Mouse (Mus musculus) G1E (cell line): ENCODE measurements around the gene Ifna12. TPM values are rescaled to one million over a fixed set of nuclear protein-coding genes. Genes with fewer than 3 reads are reported as not detected.
A peak's percentile ranks its signal among the peaks of the same experiment; 100 is the strongest.

Experiments
- ATAC-seq: 2 replicates; pipeline ENCODE4 v1.8.0; 2016; ENCODE audit warnings: mild to moderate bottlenecking; ENCODE audit not compliant: insufficient number of reproducible peaks, poor library complexity, low FRiP score, severe bottlenecking; ENCODE audit errors: extremely low read depth
- DNase-seq: peaks from one replicate; pipeline ENCODE4 v3.0.0; 2012; ENCODE audit warnings: low spot score
- H3K27me3 ChIP-seq: 2 replicates; pipeline ENCODE4 v1.6.1; 2012; ENCODE audit warnings: mild to moderate bottlenecking, low read length, inconsistent platforms; ENCODE audit not compliant: insufficient read depth
- H3K36me3 ChIP-seq: replicated peaks from 2 replicates; pipeline ENCODE3; 2012; ENCODE audit warnings: mild to moderate bottlenecking, inconsistent platforms
- H3K4me1 ChIP-seq: 2 replicates; pipeline ENCODE4 v1.6.1; 2012; ENCODE audit warnings: low read depth, low read length, inconsistent platforms, mixed read lengths; ENCODE audit not compliant: insufficient read depth
- H3K4me3 ChIP-seq: 2 replicates; pipeline ENCODE4 v1.5.1; 2012; ENCODE audit warnings: low read depth, mild to moderate bottlenecking, inconsistent platforms, low read length, moderate library complexity, mixed read lengths
- H3K9me3 ChIP-seq: replicated peaks from 2 replicates; pipeline ENCODE4 v1.6.1; 2012; ENCODE audit warnings: inconsistent platforms
- CTCF ChIP-seq: IDR thresholded peaks from 2 replicates; pipeline ENCODE4 v1.5.1; 2012; ENCODE audit warnings: low read depth, low read length, inconsistent platforms, mixed read lengths
- GATA1 ChIP-seq: IDR thresholded peaks from 2 replicates; pipeline ENCODE4 v1.6.1; 2012; ENCODE audit warnings: borderline replicate concordance, low read length, inconsistent platforms, mixed read lengths
- GATA2 ChIP-seq: IDR thresholded peaks from 2 replicates; pipeline ENCODE4 v1.6.1; 2012; ENCODE audit warnings: low read depth, low read length, inconsistent platforms, borderline replicate concordance
- POLR2AphosphoS5 ChIP-seq: IDR thresholded peaks from 2 replicates; pipeline ENCODE4 v1.6.1; 2012; ENCODE audit warnings: low read depth, low read length, inconsistent platforms; ENCODE audit not compliant: insufficient replicate concordance
- TAL1 ChIP-seq: conservative IDR thresholded peaks from 2 replicates; pipeline ENCODE4 v1.6.1; 2012; ENCODE audit warnings: low read depth, low read length, inconsistent platforms, mixed read lengths
- polyA plus RNA-seq: library from polyadenylated mRNA; stranded (reverse); fragments of >175 nt; gene quantifications from 2 replicates; pipeline ENCODE4 v1.2.3, GENCODE M21; 2012
- total RNA-seq, 2 experiments: library from RNA; stranded (forward) in 1 of 2; stranded (reverse) in 1 of 2; fragments of 200-1000 nt in 1 of 2; fragments of >200 nt in 1 of 2; fragmentation: Nextera tagmentation in 1 of 2; gene quantifications; 2 replicates each; pipeline ENCODE4 v1.2.3; 2014 to 2017

The Ifna12 gene
- total RNA-seq (2014; fragmentation: Nextera tagmentation), result not detected in 2 replicates
- not detected in 2 replicates for total RNA-seq (2017)
- polyA plus RNA-seq, result not detected in 2 replicates

DNA sequence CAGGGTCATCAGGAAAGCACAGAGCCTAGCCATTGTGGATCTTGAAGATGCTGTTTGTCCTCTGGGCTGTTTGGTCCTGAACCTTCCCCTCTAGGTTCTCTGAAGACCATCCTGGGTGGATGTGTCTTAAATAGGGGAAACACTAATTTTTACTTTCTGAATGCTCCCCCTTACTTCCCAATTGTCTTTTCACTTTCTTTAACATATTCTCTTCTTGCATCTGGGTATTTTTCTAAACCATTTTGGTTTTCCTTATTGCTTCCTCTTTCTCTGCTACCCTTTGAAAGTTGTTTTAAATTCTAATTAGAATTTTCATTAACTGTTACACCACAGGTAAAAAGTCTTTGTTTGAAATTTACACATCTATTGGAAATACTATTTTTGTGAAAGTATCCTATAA is at the start of gene Ifna12:
Ifna12 (minus strand) TSS at position 101 of the 400 bp plus-strand sequence.
- Histone ChIP-seq H3K4me3 (no peak within 1 kb of the TSS), H3K9me3 (no peaks in the 10 kb centered on the region), H3K4me1 (no peaks in the 10 kb centered on the region), H3K27me3 (no peaks in the 10 kb centered on the region), H3K36me3 (no peaks in the 10 kb centered on the region)
- no peak for TF ChIP-seq CTCF
- TF ChIP-seq GATA2, result no peak
- TF ChIP-seq TAL1, result no peak
- no peak for TF ChIP-seq POLR2AphosphoS5
- no peak for TF ChIP-seq GATA1
- ATAC-seq (no peak), DNase-seq (no peak)

DNA sequence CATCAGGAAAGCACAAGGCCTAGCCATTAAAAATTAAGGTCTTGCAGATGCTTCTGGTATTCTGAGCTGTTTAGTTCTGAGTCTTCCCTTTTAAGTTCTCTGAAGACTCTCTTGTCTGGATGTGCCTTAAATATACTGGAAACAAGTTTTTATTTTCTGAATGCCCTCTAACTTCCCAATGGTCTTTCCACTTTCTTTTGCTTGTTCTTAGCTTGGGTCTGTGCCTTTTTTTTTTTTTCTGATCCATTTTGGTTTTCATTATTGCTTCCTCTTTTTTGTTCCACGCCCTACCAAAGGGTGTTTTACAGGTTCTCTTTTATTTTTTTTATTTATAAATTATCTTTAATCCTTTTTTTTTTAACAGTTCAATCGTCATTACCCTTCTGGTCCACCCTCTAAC is 41.2 kb upstream of the Ifna12 start, which contains the start of gene Ifna13:
Ifna13 (minus strand) TSS at position 101 of the 400 bp plus-strand sequence.
- TF ChIP-seq TAL1, result no peak
- no peak for TF ChIP-seq POLR2AphosphoS5
- TF ChIP-seq GATA1, result no peak
- TF ChIP-seq CTCF, result no peak
- TF ChIP-seq GATA2, result no peak

GRCm38 (mm10) chr4:88642526-88642925 is 39.4 kb upstream of the Ifna12 start:
- Histone ChIP-seq H3K27me3 (no peaks in the 10 kb centered on the region), H3K4me3 (no peak overlapping the region), H3K4me1 (peaks cover 4% of the 10 kb centered on the region; the same call in 1 of the 2 replicates), H3K9me3 (no peaks in the 10 kb centered on the region), H3K36me3 (no peaks in the 10 kb centered on the region)
- ATAC-seq (no peak), DNase-seq (no peak)
- no peak for TF ChIP-seq GATA1
- TF ChIP-seq CTCF, result no peak
- no peak for TF ChIP-seq POLR2AphosphoS5
- no peak for TF ChIP-seq TAL1
- TF ChIP-seq GATA2, result no peak

More for the DNA sequence above, 41.2 kb upstream of the Ifna12 start, which contains the start of gene Ifna13:
- H3K27me3 ChIP-seq, result no peaks in the 10 kb centered on the region
- H3K36me3 ChIP-seq, result no peaks in the 10 kb centered on the region
- no peak for ATAC-seq
- H3K9me3 ChIP-seq, result no peaks in the 10 kb centered on the region
- H3K4me3 ChIP-seq, result no peak within 1 kb of the TSS
- H3K4me1 ChIP-seq, result peaks cover 4% of the 10 kb centered on the region; the same call in 1 of the 2 replicates
- no peak for DNase-seq

- Histone ChIP-seq H3K4me1 (peaks cover 4% of the 10 kb centered on the region; the same call in 1 of the 2 replicates), H3K4me3 (no peak overlapping the region), H3K27me3 (no peaks in the 10 kb centered on the region), H3K36me3 (no peaks in the 10 kb centered on the region), H3K9me3 (no peaks in the 10 kb centered on the region)
- TF ChIP-seq GATA1, result no peak
- TF ChIP-seq TAL1, result no peak
- no peak for TF ChIP-seq CTCF
- TF ChIP-seq POLR2AphosphoS5, result no peak
- TF ChIP-seq GATA2, result no peak
- peak; percentile 100 for ATAC-seq
- peak; percentile 52 for DNase-seq
Measured at GRCm38 (mm10) chr4:88641077-88641831, 38.1 kb upstream of the Ifna12 start.

- no peaks in the 10 kb centered on the region for H3K36me3 ChIP-seq
- peaks cover 4% of the 10 kb centered on the region; the same call in 1 of the 2 replicates for H3K4me1 ChIP-seq
- ATAC-seq (no peak), DNase-seq (no peak)
- no peaks in the 10 kb centered on the region for H3K27me3 ChIP-seq
- no peaks in the 10 kb centered on the region for H3K9me3 ChIP-seq
- TF ChIP-seq GATA2 (no peak), CTCF (no peak), POLR2AphosphoS5 (no peak), GATA1 (no peak), TAL1 (no peak)
- no peak overlapping the region for H3K4me3 ChIP-seq
Measured at GRCm38 (mm10) chr4:88640704-88641076, 37.5 kb upstream of the Ifna12 start.

- ATAC-seq (no peak), DNase-seq (no peak)
- Histone ChIP-seq H3K4me1 (no peaks in the 10 kb centered on the region), H3K9me3 (no peaks in the 10 kb centered on the region), H3K36me3 (no peaks in the 10 kb centered on the region), H3K27me3 (no peaks in the 10 kb centered on the region), H3K4me3 (no peak within 1 kb of the TSS)
- TF ChIP-seq TAL1, result no peak
- TF ChIP-seq POLR2AphosphoS5, result no peak
- TF ChIP-seq CTCF, result no peak
- TF ChIP-seq GATA1, result no peak
- TF ChIP-seq GATA2, result no peak
Measured at GRCm38 (mm10) chr4:88634311-88634710, 31.1 kb upstream of the Ifna12 start, which contains the start of gene C87499. Gene C87499, minus strand, starts transcription at chr4:88634411.
